Mouse (Mus musculus) stomach, postnatal 0 days (tissue): Measurements from ENCODE around the gene Bnip1.

Experiments used
- CTCF ChIP-seq: IDR thresholded peaks from 2 replicates; pipeline ENCODE4 v1.5.1; 2016; ENCODE audit warnings: antibody characterized with exemption, low read depth, mild to moderate bottlenecking, moderate library complexity
- EP300 ChIP-seq: optimal IDR thresholded peaks from 2 replicates; pipeline ENCODE3; 2016; ENCODE audit warnings: antibody characterized with exemption

DNA sequence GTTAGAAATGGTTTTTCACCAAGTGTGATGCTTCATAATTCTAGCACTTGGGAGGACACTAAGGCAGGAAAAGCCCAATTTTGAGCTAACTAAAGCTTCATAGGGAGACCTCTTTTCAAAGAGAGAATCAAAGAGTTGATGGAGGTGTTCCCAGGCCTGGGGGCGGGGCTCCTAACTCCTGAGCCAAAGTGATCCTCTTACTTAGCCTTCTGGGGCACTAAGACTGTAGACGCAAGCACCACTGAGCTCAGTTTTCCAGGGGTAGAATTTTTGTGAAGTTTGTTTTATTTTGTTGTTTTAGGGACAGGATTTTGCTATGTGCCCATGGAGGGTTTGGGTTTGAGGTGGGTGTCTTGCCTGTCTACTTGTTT is 13.1 kb upstream of the Bnip1 start:
- TF ChIP-seq CTCF: no peak
- no peak for TF ChIP-seq EP300
